Mouse (Mus musculus): ENCODE measurements around the gene Hivep3. TPM values are rescaled to one million over a fixed set of nuclear protein-coding genes. Genes with fewer than 3 reads are reported as not detected.

The Hivep3 gene
- polyA plus RNA-seq, 1 experiment from 2014 or later = 17.1 TPM

DNA sequence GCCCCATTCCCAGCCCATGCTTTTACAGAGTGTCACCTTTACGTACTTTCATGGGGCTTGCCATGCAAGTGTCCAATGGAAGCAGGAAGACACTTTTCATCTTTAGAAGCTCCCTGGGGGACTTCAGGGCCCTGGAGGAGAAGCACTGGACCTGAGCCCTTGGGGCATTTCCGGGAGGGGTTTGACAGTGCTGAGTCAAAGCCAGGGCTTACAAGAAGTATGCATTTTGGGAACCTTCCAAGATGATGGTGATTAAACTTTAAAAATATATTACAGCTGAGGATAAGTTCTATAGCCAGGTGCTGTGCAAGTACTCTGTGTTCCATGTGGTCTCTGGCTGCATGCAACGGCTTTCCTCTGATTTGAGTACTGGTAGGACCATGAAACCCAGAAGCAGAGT lies 43.6 kb downstream of the Hivep3 start:
- no peaks in the 10 kb centered on the region for H3K27me3 ChIP-seq (ENCODE audit: control insufficient read depth, insufficient read depth, low read length)
- H3K36me3 ChIP-seq (ENCODE audit: control insufficient read depth, insufficient read depth, low read length) = no peaks in the 10 kb centered on the region
- ATAC-seq (ENCODE audit: low FRiP score, low TSS enrichment) (no peak), DNase-seq (no peak)
- no peak overlapping the region for H3K4me2 ChIP-seq (ENCODE audit: low read length)
- H3K9me3 ChIP-seq (ENCODE audit: control insufficient read depth, low read length) = no peaks in the 10 kb centered on the region
- no peak overlapping the region for H3K27ac ChIP-seq (replicated peaks; ENCODE audit: low read depth, low read length)
- WGBS = 94% methylated on average over 3 of the region's 3 CpGs
- no peak overlapping the region for H3K9ac ChIP-seq (replicated peaks; ENCODE audit: low read length)
- H3K4me3 ChIP-seq (replicated peaks; ENCODE audit: low read depth, low read length) = no peak overlapping the region
- H3K4me1 ChIP-seq (ENCODE audit: control insufficient read depth, insufficient read depth, low read length) = no peaks in the 10 kb centered on the region

DNA sequence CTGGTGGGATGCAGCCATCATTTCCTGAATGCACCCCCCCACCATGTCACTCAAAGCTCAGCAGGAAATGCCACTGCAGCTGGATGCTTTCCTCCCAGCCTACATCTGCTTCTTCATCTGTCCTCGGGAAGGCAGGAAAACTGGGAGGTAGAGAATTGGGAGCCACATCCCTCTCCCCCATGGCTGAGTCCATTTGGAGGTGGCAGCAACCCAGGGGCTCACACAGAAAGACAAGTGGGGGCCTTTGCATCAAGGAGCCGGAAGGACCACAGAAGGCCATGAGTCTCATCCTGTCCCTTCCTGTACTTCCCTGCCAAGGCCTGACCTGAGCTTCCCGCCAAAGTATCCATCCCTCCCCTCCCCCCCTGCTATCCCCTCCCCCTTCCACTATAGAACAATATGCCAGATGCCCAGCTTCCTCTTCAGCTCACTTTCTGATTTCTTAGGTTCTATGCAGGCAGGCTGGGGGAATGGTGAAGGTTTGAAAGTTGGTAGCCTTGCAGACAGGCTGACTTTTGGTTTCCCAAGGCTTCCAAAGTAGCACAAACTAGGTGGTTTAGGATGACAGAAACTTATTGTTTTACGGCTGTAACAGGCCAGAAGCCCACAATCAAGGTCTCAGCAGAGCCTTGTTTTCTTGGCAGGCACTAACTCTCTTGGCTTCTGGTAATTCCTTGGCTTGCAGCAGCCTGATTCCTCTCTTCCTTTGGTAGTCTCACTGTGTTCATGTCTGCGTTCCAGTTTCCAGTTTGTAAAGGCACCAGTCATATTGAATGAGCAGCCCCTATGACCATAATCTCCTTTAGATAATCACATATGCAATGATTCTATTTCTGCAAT lies 46.2 kb downstream of the Hivep3 start:
- Histone ChIP-seq H3K4me1 (ENCODE audit: control insufficient read depth, insufficient read depth, low read length) (no peaks in the 10 kb centered on the region), H3K27ac (replicated peaks; ENCODE audit: low read depth, low read length) (no peak overlapping the region), H3K4me3 (replicated peaks; ENCODE audit: low read depth, low read length) (no peak overlapping the region), H3K9ac (replicated peaks; ENCODE audit: low read length) (no peak overlapping the region), H3K36me3 (ENCODE audit: control insufficient read depth, insufficient read depth, low read length) (no peaks in the 10 kb centered on the region), H3K9me3 (ENCODE audit: control insufficient read depth, low read length) (no peaks in the 10 kb centered on the region), H3K27me3 (ENCODE audit: control insufficient read depth, insufficient read depth, low read length) (no peaks in the 10 kb centered on the region), H3K4me2 (ENCODE audit: low read length) (no peak overlapping the region)
- no peak for ATAC-seq (ENCODE audit: low FRiP score, low TSS enrichment)
- no peak for DNase-seq
- WGBS = 61% methylated on average over 5 of the region's 5 CpGs

DNA sequence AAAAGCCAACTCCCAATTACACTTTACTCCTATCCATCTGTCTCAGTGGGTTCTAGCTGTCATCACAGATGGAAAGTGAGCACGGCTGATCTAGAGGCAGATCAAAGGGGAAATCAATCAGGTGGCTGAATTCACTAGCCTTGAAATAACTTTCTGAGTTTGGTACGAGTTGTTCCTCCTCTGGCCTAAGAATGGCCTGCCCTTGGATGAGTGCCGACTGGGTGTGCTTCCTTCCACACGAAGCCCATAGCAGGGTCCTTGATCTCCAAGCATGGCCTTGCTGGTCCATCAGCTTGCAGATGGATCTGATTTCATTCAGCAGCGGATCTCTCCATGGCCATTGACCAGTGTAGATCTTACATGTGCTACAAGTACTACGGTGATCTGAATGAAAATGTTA lies 47.3 kb downstream of the Hivep3 start:
- Histone ChIP-seq H3K27ac (replicated peaks; ENCODE audit: low read depth, low read length) (no peak overlapping the region), H3K9ac (replicated peaks; ENCODE audit: low read length) (no peak overlapping the region), H3K4me3 (replicated peaks; ENCODE audit: low read depth, low read length) (no peak overlapping the region), H3K9me3 (ENCODE audit: control insufficient read depth, low read length) (no peaks in the 10 kb centered on the region), H3K27me3 (ENCODE audit: control insufficient read depth, insufficient read depth, low read length) (no peaks in the 10 kb centered on the region), H3K4me2 (ENCODE audit: low read length) (no peak overlapping the region), H3K36me3 (ENCODE audit: control insufficient read depth, insufficient read depth, low read length) (no peaks in the 10 kb centered on the region), H3K4me1 (ENCODE audit: control insufficient read depth, insufficient read depth, low read length) (no peaks in the 10 kb centered on the region)
- no peak for DNase-seq
- 91% methylated on average over 6 of the region's 6 CpGs for WGBS
- ATAC-seq (ENCODE audit: low FRiP score, low TSS enrichment) = no peak

DNA sequence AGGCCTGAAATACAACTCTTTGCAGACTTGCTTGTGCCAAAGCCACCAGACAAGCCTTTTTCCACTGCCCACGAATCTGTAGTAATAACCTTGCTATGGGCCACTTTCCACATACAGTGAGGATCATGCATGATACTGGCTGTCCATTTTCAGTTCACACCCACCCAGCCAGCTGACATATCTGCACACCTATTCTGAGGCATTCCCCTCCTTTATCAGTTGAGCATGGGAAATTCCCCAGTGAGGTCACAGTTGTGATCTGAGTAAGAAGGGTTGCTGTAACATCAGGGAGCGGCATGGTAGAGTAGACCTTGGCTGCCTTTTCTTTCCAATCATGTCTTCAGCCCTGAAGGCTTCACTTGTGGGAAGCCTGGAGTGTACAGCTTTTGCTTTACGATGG lies 51.4 kb downstream of the Hivep3 start:
- no peak for DNase-seq
- Histone ChIP-seq H3K36me3 (ENCODE audit: control insufficient read depth, insufficient read depth, low read length) (no peaks in the 10 kb centered on the region), H3K9ac (replicated peaks; ENCODE audit: low read length) (no peak overlapping the region), H3K4me3 (replicated peaks; ENCODE audit: low read depth, low read length) (no peak overlapping the region), H3K9me3 (ENCODE audit: control insufficient read depth, low read length) (no peaks in the 10 kb centered on the region), H3K27ac (replicated peaks; ENCODE audit: low read depth, low read length) (no peak overlapping the region), H3K27me3 (ENCODE audit: control insufficient read depth, insufficient read depth, low read length) (no peaks in the 10 kb centered on the region), H3K4me2 (ENCODE audit: low read length) (no peak overlapping the region), H3K4me1 (ENCODE audit: control insufficient read depth, insufficient read depth, low read length) (no peaks in the 10 kb centered on the region)
- no peak for ATAC-seq (ENCODE audit: low FRiP score, low TSS enrichment)
- WGBS = 91% methylated on average over 3 of the region's 3 CpGs

DNA sequence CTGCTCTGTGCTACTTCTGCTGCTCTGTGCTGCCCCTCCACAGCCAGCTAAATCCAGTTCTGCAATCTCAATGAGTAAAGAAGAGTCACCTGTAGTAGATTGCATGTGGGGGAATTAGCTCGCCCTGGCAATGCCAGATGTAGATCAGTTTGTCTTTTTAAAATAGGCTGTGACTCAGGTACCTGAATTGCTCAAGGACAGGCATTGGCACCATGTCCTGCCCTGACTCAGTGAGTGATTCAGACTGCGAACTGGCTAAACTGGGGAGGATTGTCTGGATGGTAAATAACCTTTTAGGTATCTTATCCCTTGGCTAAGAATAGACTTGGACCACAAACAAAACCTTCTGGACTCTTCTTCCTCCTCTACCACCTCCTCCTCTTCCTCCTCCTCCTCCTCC lies 52.7 kb downstream of the Hivep3 start:
- H3K4me2 ChIP-seq (ENCODE audit: low read length) = no peak overlapping the region
- no peak overlapping the region for H3K9ac ChIP-seq (replicated peaks; ENCODE audit: low read length)
- H3K27ac ChIP-seq (replicated peaks; ENCODE audit: low read depth, low read length) = no peak overlapping the region
- DNase-seq = no peak
- no peaks in the 10 kb centered on the region for H3K27me3 ChIP-seq (ENCODE audit: control insufficient read depth, insufficient read depth, low read length)
- H3K4me1 ChIP-seq (ENCODE audit: control insufficient read depth, insufficient read depth, low read length) = no peaks in the 10 kb centered on the region
- H3K4me3 ChIP-seq (replicated peaks; ENCODE audit: low read depth, low read length) = no peak overlapping the region
- WGBS = 86% methylated on average over 2 of the region's 2 CpGs
- no peaks in the 10 kb centered on the region for H3K9me3 ChIP-seq (ENCODE audit: control insufficient read depth, low read length)
- ATAC-seq (ENCODE audit: low FRiP score, low TSS enrichment) = no peak
- no peaks in the 10 kb centered on the region for H3K36me3 ChIP-seq (ENCODE audit: control insufficient read depth, insufficient read depth, low read length)

DNA sequence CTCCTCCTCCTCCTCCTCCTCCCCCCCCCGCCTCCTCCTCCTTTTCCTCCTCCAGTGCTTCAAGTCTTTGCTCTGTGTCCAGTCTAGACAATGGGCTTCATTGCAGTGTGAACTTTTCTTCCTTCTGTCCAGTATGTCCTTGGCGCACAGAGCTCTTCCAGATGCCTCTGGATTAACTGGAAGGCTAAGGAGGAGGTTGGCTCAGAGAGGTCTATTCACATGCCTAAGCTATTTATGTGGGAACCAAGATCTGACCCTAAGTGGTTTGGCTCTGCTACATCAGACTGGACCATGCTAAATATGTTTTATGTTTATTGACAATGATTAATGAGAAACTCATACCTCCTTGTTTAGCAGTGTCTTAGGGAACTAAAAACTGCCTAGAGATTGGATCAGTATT lies 53.1 kb downstream of the Hivep3 start:
- no peak for DNase-seq
- Histone ChIP-seq H3K4me3 (replicated peaks; ENCODE audit: low read depth, low read length) (no peak overlapping the region), H3K9me3 (ENCODE audit: control insufficient read depth, low read length) (no peaks in the 10 kb centered on the region), H3K27me3 (ENCODE audit: control insufficient read depth, insufficient read depth, low read length) (no peaks in the 10 kb centered on the region), H3K9ac (replicated peaks; ENCODE audit: low read length) (no peak overlapping the region), H3K36me3 (ENCODE audit: control insufficient read depth, insufficient read depth, low read length) (no peaks in the 10 kb centered on the region), H3K4me1 (ENCODE audit: control insufficient read depth, insufficient read depth, low read length) (no peaks in the 10 kb centered on the region), H3K4me2 (ENCODE audit: low read length) (no peak overlapping the region), H3K27ac (replicated peaks; ENCODE audit: low read depth, low read length) (no peak overlapping the region)
- WGBS = 63% methylated on average over 1 of the region's 2 CpGs
- ATAC-seq (ENCODE audit: low FRiP score, low TSS enrichment) = no peak

DNA sequence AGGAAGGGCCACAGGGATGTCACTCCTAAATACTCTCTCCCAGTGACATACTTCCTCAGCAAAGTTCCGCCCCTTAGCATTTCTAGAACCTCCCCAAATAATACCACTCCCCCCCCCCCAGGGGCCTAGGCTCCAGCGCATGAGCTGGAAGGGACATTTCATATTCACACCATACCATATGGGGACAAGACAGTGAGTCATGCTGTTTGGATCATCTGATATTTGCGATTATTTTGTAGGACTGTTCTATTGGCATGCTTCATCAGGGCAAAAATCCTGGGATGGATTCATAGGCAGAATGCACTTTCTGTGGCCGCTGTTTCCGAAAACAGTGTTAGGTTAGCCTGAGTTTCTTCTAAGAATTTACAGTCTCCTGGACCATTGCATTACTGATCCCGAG lies 55.2 kb downstream of the Hivep3 start:
- Histone ChIP-seq H3K9ac (replicated peaks; ENCODE audit: low read length) (no peak overlapping the region), H3K4me1 (ENCODE audit: control insufficient read depth, insufficient read depth, low read length) (no peaks in the 10 kb centered on the region), H3K27me3 (ENCODE audit: control insufficient read depth, insufficient read depth, low read length) (no peaks in the 10 kb centered on the region), H3K9me3 (ENCODE audit: control insufficient read depth, low read length) (no peaks in the 10 kb centered on the region), H3K4me2 (ENCODE audit: low read length) (no peak overlapping the region), H3K4me3 (replicated peaks; ENCODE audit: low read depth, low read length) (no peak overlapping the region), H3K36me3 (ENCODE audit: control insufficient read depth, insufficient read depth, low read length) (no peaks in the 10 kb centered on the region), H3K27ac (replicated peaks; ENCODE audit: low read depth, low read length) (no peak overlapping the region)
- DNase-seq (no peak), ATAC-seq (ENCODE audit: low FRiP score, low TSS enrichment) (no peak)
- 94% methylated on average over 6 of the region's 6 CpGs for WGBS

DNA sequence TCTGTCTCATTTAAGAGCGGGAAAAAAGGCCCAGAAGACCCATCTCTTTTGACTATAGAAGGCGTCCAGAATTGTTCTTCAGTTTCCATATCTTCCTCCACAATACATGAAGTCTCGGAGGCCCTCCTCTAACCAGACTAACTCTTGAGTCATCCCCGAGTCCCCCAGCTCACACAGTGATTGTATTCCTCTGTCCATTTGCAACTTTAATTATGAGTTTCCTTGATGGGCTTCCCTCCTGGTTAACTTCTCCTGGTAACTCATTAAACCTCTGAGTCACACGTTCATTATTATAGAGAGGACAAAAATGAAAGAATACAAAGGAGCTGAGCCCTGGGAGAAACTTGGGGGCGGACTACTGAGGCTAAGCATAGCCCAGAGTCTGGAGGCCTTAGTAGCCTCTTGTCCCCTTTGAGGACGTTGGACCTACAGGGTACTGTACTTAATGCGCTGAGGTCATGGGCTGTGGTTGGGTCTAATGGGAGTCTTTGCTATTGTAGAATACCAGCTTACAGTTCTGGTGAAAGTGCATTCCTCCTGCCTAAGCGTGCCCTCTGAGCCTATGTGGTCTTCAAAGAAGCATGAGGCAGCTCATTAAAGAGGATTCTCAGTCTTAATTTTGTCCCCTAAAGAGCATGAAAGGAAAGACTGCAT lies 56.0 kb downstream of the Hivep3 start:
- Histone ChIP-seq H3K27me3 (ENCODE audit: control insufficient read depth, insufficient read depth, low read length) (no peaks in the 10 kb centered on the region), H3K4me2 (ENCODE audit: low read length) (no peak overlapping the region), H3K9me3 (ENCODE audit: control insufficient read depth, low read length) (no peaks in the 10 kb centered on the region), H3K4me1 (ENCODE audit: control insufficient read depth, insufficient read depth, low read length) (no peaks in the 10 kb centered on the region), H3K9ac (replicated peaks; ENCODE audit: low read length) (no peak overlapping the region), H3K36me3 (ENCODE audit: control insufficient read depth, insufficient read depth, low read length) (no peaks in the 10 kb centered on the region), H3K4me3 (replicated peaks; ENCODE audit: low read depth, low read length) (no peak overlapping the region), H3K27ac (replicated peaks; ENCODE audit: low read depth, low read length) (no peak overlapping the region)
- 82% methylated on average over 9 of the region's 9 CpGs for WGBS
- ATAC-seq (ENCODE audit: low FRiP score, low TSS enrichment) = no peak
- DNase-seq = no peak

DNA sequence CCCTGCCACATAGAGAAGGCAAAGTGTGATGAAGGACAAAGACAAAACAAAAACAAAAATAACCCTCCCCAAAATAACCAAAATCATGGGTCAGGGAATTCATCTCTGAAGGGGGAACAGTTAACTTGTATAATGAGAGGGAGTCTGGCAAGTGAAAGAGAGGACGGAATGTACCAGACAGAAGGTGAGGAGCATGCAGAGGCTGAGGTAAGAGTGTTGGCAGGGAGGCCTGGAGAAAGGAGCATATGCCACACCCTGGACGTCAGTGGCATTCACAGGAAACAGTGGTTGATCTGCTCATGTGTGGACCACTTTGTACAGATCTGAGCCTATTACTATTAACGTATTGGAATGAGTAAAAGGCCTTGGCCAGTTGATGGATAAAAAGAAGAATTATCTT lies 65.3 kb downstream of the Hivep3 start:
- no peaks in the 10 kb centered on the region for H3K9me3 ChIP-seq (ENCODE audit: control insufficient read depth, low read length)
- ATAC-seq (ENCODE audit: low FRiP score, low TSS enrichment) (no peak), DNase-seq (no peak)
- H3K27me3 ChIP-seq (ENCODE audit: control insufficient read depth, insufficient read depth, low read length) = no peaks in the 10 kb centered on the region
- WGBS = 81% methylated on average over 3 of the region's 3 CpGs
- no peak overlapping the region for H3K4me3 ChIP-seq (replicated peaks; ENCODE audit: low read depth, low read length)
- no peak overlapping the region for H3K4me2 ChIP-seq (ENCODE audit: low read length)
- no peak overlapping the region for H3K27ac ChIP-seq (replicated peaks; ENCODE audit: low read depth, low read length)
- H3K36me3 ChIP-seq (ENCODE audit: control insufficient read depth, insufficient read depth, low read length) = no peaks in the 10 kb centered on the region
- H3K4me1 ChIP-seq (ENCODE audit: control insufficient read depth, insufficient read depth, low read length) = no peaks in the 10 kb centered on the region
- H3K9ac ChIP-seq (replicated peaks; ENCODE audit: low read length) = no peak overlapping the region

Data from midbrain, embryonic 14.5 days (tissue).